Mouse (Mus musculus) left cerebral cortex, postnatal 25 days (tissue): ENCODE measurements around the gene Gm45062. TPM values are rescaled to one million over a fixed set of nuclear protein-coding genes. Genes with fewer than 3 reads are reported as not detected.

ENCODE experiments used
- DNase-seq, 2 experiments: peaks; one replicate each; pipeline ENCODE4 v3.0.0; 2022; ENCODE audit warnings: low spot score in 2 of 2, mixed read lengths in 1 of 2
- intact Hi-C: fragments of 180-260 bp; cut with DNase I; formaldehyde crosslinking; loops from one replicate; pipeline ENCODE4 v1.15.1; 2025
- total RNA-seq, 2 experiments: library from RNA; stranded (reverse); gene quantifications; 2 replicates each; pipeline ENCODE4 v1.2.3; 2021

Gene Gm45062
- total RNA-seq, 2 experiments from 2014 or later, result 5.7 to 6.1 TPM

- no peak for DNase-seq
- intact Hi-C loops, result no loop called here
Observed at GRCm38 (mm10) chr6:8492248-8492647, 233.0 kb downstream of the Gm45062 start.

- no peak for DNase-seq
Observed at GRCm38 (mm10) chr6:8495109-8495826, 236.0 kb downstream of the Gm45062 start.

GRCm38 (mm10) chr6:8495827-8496222 lies 236.6 kb downstream of the Gm45062 start:
- no peak for DNase-seq
- intact Hi-C loops, result no loop called here

More at GRCm38 (mm10) chr6:8495109-8495826, 236.0 kb downstream of the Gm45062 start:
- intact Hi-C loops, result no loop called here

- DNase-seq, result no peak
- intact Hi-C loops, result no loop called here
Observed at GRCm38 (mm10) chr6:8497234-8497867, 238.1 kb downstream of the Gm45062 start.

GRCm38 (mm10) chr6:8497868-8498257 lies 238.6 kb downstream of the Gm45062 start:
- no peak for DNase-seq
- intact Hi-C loops, result no loop called here

GRCm38 (mm10) chr6:8498961-8499360 lies 239.7 kb downstream of the Gm45062 start:
- no peak for DNase-seq
- intact Hi-C loops, result no loop called here

- no peak for DNase-seq
- intact Hi-C loops, result no loop called here
Observed at GRCm38 (mm10) chr6:8503953-8504352, 244.7 kb downstream of the Gm45062 start.

GRCm38 (mm10) chr6:8504521-8505228 lies 245.4 kb downstream of the Gm45062 start:
- intact Hi-C loops, result loop anchor here (5.0 kb wide), 2 partner anchors 77 to 92 kb away; no protein-coding TSS in a partner anchor
- no peak for DNase-seq

- intact Hi-C loops, result loop anchor here (5.0 kb wide), 2 partner anchors 79 to 94 kb away; no protein-coding TSS in a partner anchor
- no peak for DNase-seq
Observed at GRCm38 (mm10) chr6:8506631-8507030, 247.4 kb downstream of the Gm45062 start.

GRCm38 (mm10) chr6:8508883-8509536 lies 249.8 kb downstream of the Gm45062 start:
- peak; percentile 99 to 100 for DNase-seq
- intact Hi-C loops, result loop anchor here (1.0 to 5.0 kb wide), 3 partner anchors 82 to 250 kb away; partner anchors contain the start of genes Gm45062, Rpa3 and Umad1

- DNase-seq, result peak; percentile 69 to 71
- intact Hi-C loops, result loop anchor here (1.0 to 5.0 kb wide), 3 partner anchors 82 to 250 kb away; partner anchors contain the start of genes Gm45062, Rpa3 and Umad1
Observed at GRCm38 (mm10) chr6:8509551-8509950, 250.3 kb downstream of the Gm45062 start, which contains the start of gene Glcci1. Glcci1 (plus strand) TSS chr6:8509600.

- intact Hi-C loops, result loop anchor here (1.0 to 5.0 kb wide), 7 partner anchors 83 to 251 kb away; partner anchors contain the start of genes Gm45062, Rpa3 and Umad1
- peak; percentile 19 to 22 for DNase-seq
Observed at GRCm38 (mm10) chr6:8509961-8510863, 251.0 kb downstream of the Gm45062 start.

- intact Hi-C loops, result loop anchor here (5.0 kb wide), 4 partner anchors 131 to 234 kb away; no protein-coding TSS in a partner anchor
- DNase-seq, result peak; percentile 22
Observed at GRCm38 (mm10) chr6:8510864-8511428, 251.7 kb downstream of the Gm45062 start.

GRCm38 (mm10) chr6:8511447-8511846 lies 252.2 kb downstream of the Gm45062 start:
- DNase-seq, result no peak
- intact Hi-C loops, result loop anchor here (5.0 kb wide), 4 partner anchors 131 to 234 kb away; no protein-coding TSS in a partner anchor

GRCm38 (mm10) chr6:8512416-8512815 lies 253.2 kb downstream of the Gm45062 start:
- intact Hi-C loops, result loop anchor here (5.0 kb wide), 4 partner anchors 130 to 235 kb away; no protein-coding TSS in a partner anchor
- DNase-seq, result peak in 1 of 2 experiments; percentile 25

GRCm38 (mm10) chr6:8519687-8520086 lies 260.4 kb downstream of the Gm45062 start:
- intact Hi-C loops, result no loop called here
- DNase-seq, result no peak

GRCm38 (mm10) chr6:8521231-8521630 lies 262.0 kb downstream of the Gm45062 start:
- no peak for DNase-seq

GRCm38 (mm10) chr6:8524717-8525116 lies 265.5 kb downstream of the Gm45062 start:
- no peak for DNase-seq
- intact Hi-C loops, result no loop called here

More at GRCm38 (mm10) chr6:8521231-8521630, 262.0 kb downstream of the Gm45062 start:
- intact Hi-C loops, result no loop called here
